Mouse (Mus musculus): ENCODE results near the gene Shisa4. TPM values are rescaled to one million over a fixed set of nuclear protein-coding genes. Genes with fewer than 3 reads are reported as not detected.
"Not testable (repeated sequence)": the region's sequence is repeated elsewhere in the genome, so short reads cannot be mapped to it uniquely, and the experiment has no call there.

The Shisa4 gene
- polyA plus RNA-seq, 1 experiment: 16.7 TPM

DNA sequence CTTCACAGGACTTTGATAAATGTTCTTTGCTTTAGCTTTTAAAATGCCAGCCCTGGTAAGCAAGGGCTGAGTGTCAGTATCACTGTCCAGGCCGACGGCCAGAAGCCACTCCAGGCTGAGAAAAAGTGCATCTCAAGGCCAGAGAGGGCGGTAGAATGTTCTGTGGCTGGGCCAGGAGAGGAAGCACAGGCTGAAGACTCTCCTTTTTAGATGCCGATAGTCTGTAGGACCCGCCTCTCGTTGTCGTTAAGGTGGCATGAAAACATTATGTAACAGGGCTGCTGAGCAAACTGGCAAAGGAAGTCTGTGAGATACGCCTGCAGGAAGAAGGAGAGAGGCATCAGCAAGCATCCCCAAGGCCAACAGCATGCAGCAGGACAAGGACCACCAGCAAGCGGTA, 10.1 kb upstream of the Shisa4 start:
- DNase-seq: no peak
- Histone ChIP-seq H3K4me1 (ENCODE audit: control insufficient read depth, insufficient read depth, low read length) (no peaks in the 10 kb centered on the region), H3K4me3 (replicated peaks; ENCODE audit: extremely low read depth, low read depth, low read length) (no peak overlapping the region)
- WGBS: 78% methylated on average over 9 of the region's 9 CpGs
- TF ChIP-seq CTCF (IDR thresholded peaks at IDR 0.05; ENCODE audit: insufficient read depth, low read length) (no peak), POLR2A (IDR thresholded peaks at IDR 0.05; ENCODE audit: borderline replicate concordance, extremely low read depth, low read depth, low read length) (no peak)

DNA sequence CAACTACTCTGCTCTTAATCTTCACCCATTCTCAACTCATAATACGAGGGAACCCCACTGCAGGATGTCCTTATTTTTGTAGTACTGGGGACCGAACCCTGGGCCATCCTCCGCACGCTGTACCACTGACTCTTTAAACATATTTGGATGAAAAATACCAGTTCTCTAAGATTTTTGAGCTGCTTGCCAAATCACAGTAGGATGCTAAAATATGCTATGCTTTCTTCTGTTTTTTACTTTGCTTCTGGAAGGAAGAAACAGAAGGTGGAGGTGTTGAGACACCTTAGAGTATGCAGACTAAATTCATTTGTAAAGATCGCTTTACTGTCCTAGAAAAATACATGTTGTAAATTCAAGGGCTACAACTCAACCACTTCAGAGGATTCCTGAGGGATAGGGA, 9.1 kb upstream of the Shisa4 start:
- TF ChIP-seq CTCF (IDR thresholded peaks at IDR 0.05; ENCODE audit: insufficient read depth, low read length) (no peak), POLR2A (IDR thresholded peaks at IDR 0.05; ENCODE audit: borderline replicate concordance, extremely low read depth, low read depth, low read length) (no peak)
- H3K4me3 ChIP-seq (replicated peaks; ENCODE audit: extremely low read depth, low read depth, low read length): no peak overlapping the region
- WGBS: 99% methylated on average over 5 of the region's 5 CpGs
- no peaks in the 10 kb centered on the region for H3K4me1 ChIP-seq (ENCODE audit: control insufficient read depth, insufficient read depth, low read length)
- DNase-seq: no peak

DNA sequence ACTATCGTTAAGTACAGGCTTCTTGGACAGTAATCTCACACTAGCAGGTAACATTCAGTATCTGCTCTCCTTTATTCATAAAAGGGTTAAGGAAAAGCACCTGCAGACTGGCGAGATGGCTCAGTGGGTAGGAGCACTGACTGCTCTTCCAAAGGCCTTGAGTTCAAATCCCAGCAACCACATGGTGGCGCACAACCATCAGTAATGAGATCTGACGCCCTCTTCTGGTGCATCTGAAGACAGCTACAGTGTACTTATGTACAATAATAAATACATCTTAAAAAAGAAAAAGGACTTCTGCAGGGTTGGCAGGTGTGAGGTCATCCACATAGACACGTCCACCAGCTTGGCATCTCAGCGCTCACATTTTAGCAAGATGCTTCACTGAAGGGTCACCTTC, 6.5 kb upstream of the Shisa4 start:
- not testable (repeated sequence) for H3K4me3 ChIP-seq (replicated peaks; ENCODE audit: extremely low read depth, low read depth, low read length); DNase-seq; H3K4me1 ChIP-seq (ENCODE audit: control insufficient read depth, insufficient read depth, low read length)
- WGBS: 67% methylated on average over 6 of the region's 6 CpGs

DNA sequence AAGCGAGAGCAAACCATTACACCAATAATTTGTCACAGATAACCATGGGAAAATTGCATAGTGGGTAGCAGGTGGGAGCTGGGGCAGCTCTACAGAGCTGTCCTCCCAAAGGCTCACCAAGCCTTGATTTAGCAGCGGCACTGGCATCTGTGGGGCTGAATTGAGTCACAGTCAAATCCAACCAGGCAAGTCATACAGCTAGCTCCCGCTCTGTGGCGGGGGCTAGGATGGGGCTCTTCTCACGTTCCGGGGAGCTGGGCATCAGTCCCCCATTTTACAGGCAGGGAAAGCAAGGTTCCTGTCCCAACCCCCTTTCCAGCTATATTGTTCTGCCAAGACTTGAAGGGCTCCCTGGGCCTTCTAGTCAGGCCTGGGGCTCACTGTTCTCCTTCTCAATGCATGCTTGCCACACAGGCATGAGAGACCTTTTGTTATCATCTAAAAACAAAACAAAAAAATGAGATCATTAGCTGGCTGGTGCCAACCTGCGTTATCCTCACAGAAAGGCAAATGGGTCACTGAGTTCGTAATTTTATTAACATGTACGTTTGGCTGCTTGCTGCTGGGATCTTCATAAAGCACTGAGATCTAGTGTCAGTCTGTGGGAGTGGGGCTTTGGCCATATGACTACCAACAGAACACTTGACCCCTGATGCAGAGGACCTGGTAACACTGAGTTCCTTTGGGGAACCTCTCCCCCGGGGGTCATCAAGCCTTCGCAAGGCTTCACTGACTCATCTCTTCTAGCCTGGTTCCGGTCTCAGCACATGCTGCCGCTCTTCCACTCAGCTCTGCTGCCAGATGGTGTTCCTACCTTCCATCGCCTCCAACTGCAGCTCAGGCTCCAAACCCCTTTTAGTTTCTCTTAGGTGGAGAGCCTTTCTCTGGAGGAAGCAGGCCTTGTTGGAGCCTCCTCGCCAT, 5.3 kb upstream of the Shisa4 start:
- no peak for DNase-seq
- no peak overlapping the region for H3K4me3 ChIP-seq (replicated peaks; ENCODE audit: extremely low read depth, low read depth, low read length)
- WGBS: 66% methylated on average over 15 of the region's 15 CpGs
- no peaks in the 10 kb centered on the region for H3K4me1 ChIP-seq (ENCODE audit: control insufficient read depth, insufficient read depth, low read length)
- TF ChIP-seq POLR2A (IDR thresholded peaks at IDR 0.05; ENCODE audit: borderline replicate concordance, extremely low read depth, low read depth, low read length) (no peak), CTCF (IDR thresholded peaks at IDR 0.05; ENCODE audit: insufficient read depth, low read length) (no peak)

DNA sequence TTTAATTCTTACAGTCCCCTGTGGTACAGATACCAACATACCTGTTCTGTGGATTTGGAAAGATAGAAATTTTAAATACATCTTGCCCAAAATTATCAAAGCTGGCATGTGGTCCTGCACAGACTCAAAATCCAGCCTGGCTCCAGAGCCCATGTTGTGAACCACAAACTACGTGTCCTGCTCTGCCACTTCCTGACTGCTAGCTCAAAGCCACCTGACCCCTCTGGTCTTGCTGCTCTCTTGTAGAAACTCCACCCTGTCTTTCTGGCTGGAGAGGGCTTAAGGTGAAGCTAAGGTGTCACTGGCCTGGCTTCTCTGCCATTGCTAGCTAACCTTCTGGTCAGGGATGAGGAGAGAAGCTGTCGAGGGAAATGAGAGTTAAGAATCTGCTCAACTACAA, 4.0 kb upstream of the Shisa4 start:
- WGBS: 37% methylated on average over 2 of the region's 2 CpGs
- H3K4me3 ChIP-seq (replicated peaks; ENCODE audit: extremely low read depth, low read depth, low read length): no peak overlapping the region
- DNase-seq: no peak

DNA sequence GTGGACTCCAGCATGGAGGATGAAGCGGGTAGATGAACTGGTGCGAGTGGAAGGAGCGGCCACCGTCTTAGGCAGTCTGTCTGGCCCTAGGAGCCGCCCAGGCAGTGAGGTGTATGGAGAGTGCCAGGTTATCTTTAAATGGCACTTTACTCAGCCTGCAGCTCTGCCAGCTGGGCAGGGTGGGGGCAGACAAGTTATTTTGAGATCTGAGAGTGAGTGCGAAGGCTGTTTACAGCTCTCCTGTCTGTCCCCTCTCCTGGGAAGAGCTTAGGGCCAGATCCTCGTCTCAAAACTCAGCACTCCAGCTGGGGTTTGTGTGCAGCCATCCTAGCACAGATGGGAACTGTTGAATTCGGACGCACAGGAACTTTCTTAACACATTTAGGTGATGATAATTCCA, 3.5 kb upstream of the Shisa4 start:
- no peak for DNase-seq
- Histone ChIP-seq H3K4me3 (replicated peaks; ENCODE audit: extremely low read depth, low read depth, low read length) (no peak overlapping the region), H3K4me1 (ENCODE audit: control insufficient read depth, insufficient read depth, low read length) (peaks cover 4% of the 10 kb centered on the region; the same call in 1 of the 2 replicates)
- TF ChIP-seq CTCF (IDR thresholded peaks at IDR 0.05; ENCODE audit: insufficient read depth, low read length) (no peak), POLR2A (IDR thresholded peaks at IDR 0.05; ENCODE audit: borderline replicate concordance, extremely low read depth, low read depth, low read length) (no peak)
- 44% methylated on average over 9 of the region's 9 CpGs for WGBS

More for the DNA sequence above, 4.0 kb upstream of the Shisa4 start:
- TF ChIP-seq CTCF (IDR thresholded peaks at IDR 0.05; ENCODE audit: insufficient read depth, low read length): no peak
- TF ChIP-seq POLR2A (IDR thresholded peaks at IDR 0.05; ENCODE audit: borderline replicate concordance, extremely low read depth, low read depth, low read length): no peak
- peaks cover 4% of the 10 kb centered on the region; the same call in 1 of the 2 replicates for H3K4me1 ChIP-seq (ENCODE audit: control insufficient read depth, insufficient read depth, low read length)

DNA sequence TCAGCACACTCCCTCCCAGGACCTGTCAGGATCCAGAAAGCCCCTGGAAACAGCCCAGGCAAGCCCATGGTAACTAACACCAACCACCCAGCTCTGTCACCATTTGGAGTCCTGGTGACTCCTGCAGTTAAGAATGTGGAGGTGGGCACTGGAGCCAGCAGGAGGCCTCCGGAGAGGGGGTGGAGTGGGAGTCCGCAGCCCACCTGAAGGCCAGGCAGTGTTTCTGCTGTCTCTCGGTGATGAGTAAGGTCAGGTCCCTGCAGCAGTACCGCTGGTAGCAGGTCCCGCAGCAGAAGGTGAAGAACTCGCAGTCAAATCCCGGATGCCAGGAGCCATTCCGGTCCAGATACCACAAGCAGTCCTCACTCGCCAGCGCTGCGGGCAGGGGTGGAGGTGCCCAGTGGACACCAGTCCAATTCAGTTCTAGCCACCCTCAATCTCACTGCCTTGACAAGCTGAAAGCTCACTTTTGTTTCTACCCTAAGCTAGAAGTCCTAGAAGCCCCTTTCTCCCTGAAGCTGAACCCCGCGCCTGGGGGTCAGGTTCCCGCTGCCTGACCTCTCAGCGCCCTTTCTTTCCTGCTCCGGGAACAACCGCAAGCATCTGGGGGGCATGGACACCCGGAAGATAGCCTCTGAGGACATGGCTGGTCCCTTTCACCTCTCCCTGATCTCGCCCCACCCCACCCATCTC, 716 bp downstream of the Shisa4 start:
- DNase-seq: peak; percentile 28
- 4% methylated on average over 19 of the region's 19 CpGs for WGBS
- TF ChIP-seq POLR2A (IDR thresholded peaks at IDR 0.05; ENCODE audit: borderline replicate concordance, extremely low read depth, low read depth, low read length) (no peak), CTCF (IDR thresholded peaks at IDR 0.05; ENCODE audit: insufficient read depth, low read length) (no peak)
- peaks cover 4% of the 10 kb centered on the region; the same call in 1 of the 2 replicates for H3K4me1 ChIP-seq (ENCODE audit: control insufficient read depth, insufficient read depth, low read length)
- H3K4me3 ChIP-seq (replicated peaks; ENCODE audit: extremely low read depth, low read depth, low read length): peak overlapping the region; percentile 49

DNA sequence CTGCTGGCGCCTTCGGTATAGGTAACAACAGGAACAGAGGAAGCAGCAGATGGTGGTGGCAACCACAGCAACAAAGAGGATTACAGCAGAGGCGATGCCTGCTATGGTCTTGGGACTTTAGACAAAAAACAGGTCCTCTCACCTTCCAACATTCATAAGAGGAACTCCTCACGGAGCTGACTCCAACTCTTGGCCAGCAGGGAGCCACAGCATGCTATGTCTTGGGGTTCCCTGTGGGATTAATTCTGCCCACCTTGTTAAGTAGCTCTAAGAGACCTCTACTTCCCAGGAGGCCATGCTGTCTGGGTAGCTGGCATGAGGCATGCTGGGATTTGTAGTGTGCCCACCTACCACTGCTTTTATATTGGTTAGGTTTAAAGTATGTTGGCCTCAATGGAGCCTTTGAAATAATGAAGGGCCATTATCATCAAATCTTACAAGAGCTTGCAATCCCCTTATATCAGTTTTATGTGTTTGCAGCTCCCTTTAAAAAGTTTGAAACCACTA, 1.8 kb downstream of the Shisa4 start:
- 88% methylated on average over 4 of the region's 4 CpGs for WGBS
- no peak for TF ChIP-seq CTCF (IDR thresholded peaks at IDR 0.05; ENCODE audit: insufficient read depth, low read length)
- no peak for TF ChIP-seq POLR2A (IDR thresholded peaks at IDR 0.05; ENCODE audit: borderline replicate concordance, extremely low read depth, low read depth, low read length)
- H3K4me3 ChIP-seq (replicated peaks; ENCODE audit: extremely low read depth, low read depth, low read length): no peak overlapping the region
- peaks cover 9% of the 10 kb centered on the region; the same call in 1 of the 2 replicates for H3K4me1 ChIP-seq (ENCODE audit: control insufficient read depth, insufficient read depth, low read length)
- no peak for DNase-seq

DNA sequence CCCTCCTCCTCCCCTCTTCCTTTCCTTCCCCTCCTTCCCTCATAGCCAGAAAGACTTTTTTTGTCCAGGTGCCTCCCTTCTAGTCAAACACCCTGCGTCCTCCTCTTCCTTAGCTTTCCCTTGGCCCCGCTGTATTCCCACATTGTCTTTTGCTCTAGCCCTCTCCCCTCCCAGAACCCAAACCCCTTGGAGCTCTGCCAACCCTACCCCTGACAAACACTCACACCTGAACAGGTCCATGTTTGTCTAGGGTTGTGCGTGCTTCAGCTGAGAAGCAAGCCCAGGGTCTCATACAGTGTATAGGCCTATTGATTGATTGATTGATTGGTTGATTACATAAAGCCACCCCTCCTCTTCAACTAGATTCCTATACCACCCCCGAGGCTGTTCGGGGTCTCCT, 5.6 kb downstream of the Shisa4 start:
- Histone ChIP-seq H3K4me1 (ENCODE audit: control insufficient read depth, insufficient read depth, low read length) (peaks cover 8% of the 10 kb centered on the region; the same call in 1 of the 2 replicates), H3K4me3 (replicated peaks; ENCODE audit: extremely low read depth, low read depth, low read length) (no peak overlapping the region)
- no peak for TF ChIP-seq POLR2A (IDR thresholded peaks at IDR 0.05; ENCODE audit: borderline replicate concordance, extremely low read depth, low read depth, low read length)
- TF ChIP-seq CTCF (IDR thresholded peaks at IDR 0.05; ENCODE audit: insufficient read depth, low read length): no peak
- DNase-seq: no peak
- 73% methylated on average over 5 of the region's 5 CpGs for WGBS

Measured in lung, adult 2 months (tissue).